Mouse (Mus musculus) layer of hippocampus, adult 9-11 months (tissue): ENCODE measurements around the gene Fam198b.
A peak's percentile ranks its signal among the peaks of the same experiment; 100 is the strongest.

Experiments
- DNase-seq: peaks from one replicate; pipeline ENCODE4 v3.0.0; 2022

Fam198b gene

GRCm38 (mm10) chr3:79984542-79984941, 100.2 kb downstream of the Fam198b start:
- no peak for DNase-seq

GRCm38 (mm10) chr3:79989250-79989649, 104.9 kb downstream of the Fam198b start:
- DNase-seq = no peak

- no peak for DNase-seq
Observed at GRCm38 (mm10) chr3:79989911-79990310, 105.6 kb downstream of the Fam198b start.

- DNase-seq = no peak
Observed at GRCm38 (mm10) chr3:79990480-79990879, 106.1 kb downstream of the Fam198b start.

- no peak for DNase-seq
Observed at GRCm38 (mm10) chr3:79994029-79994539, 109.8 kb downstream of the Fam198b start.

GRCm38 (mm10) chr3:79995726-79996125, 111.4 kb downstream of the Fam198b start:
- peak; percentile 25 for DNase-seq
